Mouse (Mus musculus) ES-Bruce4 (cell line): ENCODE data around the gene Olfr486. TPM values are rescaled to one million over a fixed set of nuclear protein-coding genes. Genes with fewer than 3 reads are reported as not detected.
"Not testable (repeated sequence)": the region's sequence is repeated elsewhere in the genome, so short reads cannot be mapped to it uniquely, and the experiment has no call there.

Experiments used
- H3K27ac ChIP-seq: 2 replicates; pipeline ENCODE4 v1.5.1; 2012; ENCODE audit warnings: low read length, inconsistent platforms; ENCODE audit not compliant: insufficient read depth
- H3K27me3 ChIP-seq: 2 replicates; pipeline ENCODE4 v1.6.1; 2012; ENCODE audit warnings: mild to moderate bottlenecking, low read length, inconsistent platforms; ENCODE audit not compliant: control insufficient read depth, poor library complexity, insufficient read depth, severe bottlenecking
- H3K36me3 ChIP-seq: 2 replicates; pipeline ENCODE4 v1.6.1; 2012; ENCODE audit warnings: inconsistent platforms, mild to moderate bottlenecking, low read length, moderate library complexity; ENCODE audit not compliant: control insufficient read depth, poor library complexity, insufficient read depth, severe bottlenecking
- H3K4me1 ChIP-seq: one replicate; pipeline ENCODE4 v1.8.1; 2011; ENCODE audit warnings: low read length; ENCODE audit not compliant: control insufficient read depth, insufficient read depth
- H3K4me3 ChIP-seq: 2 replicates; pipeline ENCODE4 v1.5.1; 2011; ENCODE audit warnings: low read depth, mild to moderate bottlenecking, low read length
- H3K9ac ChIP-seq: 2 replicates; pipeline ENCODE4 v1.6.1; 2012; ENCODE audit warnings: low read depth, mild to moderate bottlenecking, inconsistent platforms; ENCODE audit not compliant: poor library complexity, severe bottlenecking
- H3K9me3 ChIP-seq: replicated peaks from 2 replicates; pipeline ENCODE4 v1.6.1; 2012; ENCODE audit warnings: mild to moderate bottlenecking, low read length, inconsistent platforms; ENCODE audit not compliant: control insufficient read depth, poor library complexity, insufficient read depth, severe bottlenecking
- CTCF ChIP-seq: IDR thresholded peaks from one replicate; pipeline ENCODE4 v1.8.1; 2011; ENCODE audit warnings: low read depth, low read length
- EP300 ChIP-seq: IDR thresholded peaks from 2 replicates; pipeline ENCODE4 v1.6.1; 2011; ENCODE audit warnings: low read depth, low read length; ENCODE audit not compliant: insufficient read depth
- POLR2A ChIP-seq: IDR thresholded peaks from one replicate; pipeline ENCODE4 v1.8.1; 2011; ENCODE audit warnings: low read length; ENCODE audit not compliant: insufficient read depth
- polyA plus RNA-seq: library from polyadenylated mRNA; stranded (reverse); fragments of >200 nt; gene quantifications from 2 replicates; pipeline ENCODE4 v1.2.4, GENCODE M21; 2011; ENCODE audit warnings: low read depth; ENCODE audit not compliant: missing spikeins, insufficient read depth, insufficient read length

The Olfr486 gene
- polyA plus RNA-seq = not detected in 2 replicates

GRCm38 (mm10) chr7:108172642-108173041 is at the start of gene Olfr486:
TSS of gene Olfr486 (minus strand) at chr7:108172742.
- not testable (repeated sequence) for H3K27ac ChIP-seq, H3K4me3 ChIP-seq, H3K4me1 ChIP-seq, H3K27me3 ChIP-seq, H3K9ac ChIP-seq, H3K36me3 ChIP-seq, H3K9me3 ChIP-seq

- H3K4me1 ChIP-seq, H3K27me3 ChIP-seq, H3K36me3 ChIP-seq: not testable (repeated sequence)
Measured at GRCm38 (mm10) chr7:108214536-108214935, 42.0 kb upstream of the Olfr486 start, which contains the start of gene Olfr487. TSS of gene Olfr487 (minus strand) at chr7:108214636.

DNA sequence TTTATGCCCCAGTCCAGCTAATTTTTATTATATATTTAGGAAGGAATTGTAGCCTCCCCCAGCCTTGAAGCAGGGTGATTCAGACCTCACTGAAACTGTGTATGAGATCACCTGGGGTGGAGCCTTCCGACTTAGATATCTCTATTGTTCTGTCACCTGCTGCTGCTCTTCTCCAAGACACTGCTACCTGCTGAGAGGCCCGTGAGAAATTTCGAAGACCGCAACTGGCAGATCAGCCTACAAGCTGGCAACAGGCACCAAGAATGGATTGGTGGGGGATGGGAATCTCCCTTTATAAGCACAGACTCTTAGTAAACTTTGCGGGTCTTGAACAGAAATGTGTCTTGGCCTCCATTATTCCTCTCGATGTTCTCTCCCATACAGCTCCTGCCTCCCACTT is 24.4 kb upstream of the Olfr486 start:
- no peaks in the 10 kb centered on the region; the same call in 1 of the 2 replicates for H3K9me3 ChIP-seq
- no peak overlapping the region for H3K4me3 ChIP-seq
- H3K27me3 ChIP-seq = no peaks in the 10 kb centered on the region
- no peaks in the 10 kb centered on the region for H3K4me1 ChIP-seq
- H3K36me3 ChIP-seq = no peaks in the 10 kb centered on the region
- H3K9ac ChIP-seq = no peak overlapping the region
- TF ChIP-seq CTCF (no peak), EP300 (peak; percentile 66; the same call in 1 of the 2 replicates), POLR2A (no peak)
- peak overlapping the region; percentile 55 for H3K27ac ChIP-seq

More at GRCm38 (mm10) chr7:108214536-108214935, 42.0 kb upstream of the Olfr486 start, which contains the start of gene Olfr487:
- not testable (repeated sequence) for H3K9ac ChIP-seq, H3K9me3 ChIP-seq, H3K4me3 ChIP-seq, H3K27ac ChIP-seq

DNA sequence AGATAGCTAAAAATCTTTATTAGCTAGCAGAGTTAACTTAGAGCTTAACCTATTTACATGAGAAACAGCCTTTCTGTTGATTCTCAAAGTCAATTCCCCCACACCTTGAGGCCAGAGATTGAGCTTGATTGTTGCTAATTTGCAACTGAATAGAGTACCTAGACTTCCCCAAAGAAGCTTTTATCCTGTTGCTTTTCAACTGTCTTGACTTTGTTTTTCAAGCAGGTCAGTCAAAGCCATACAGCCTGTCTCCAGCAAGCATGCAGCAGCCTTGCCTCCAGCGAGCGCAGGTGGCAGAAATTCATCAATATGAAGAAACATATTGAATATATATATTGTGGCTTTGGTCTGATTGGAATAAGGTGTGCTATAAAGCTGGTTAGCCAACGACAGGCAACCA is 23.8 kb upstream of the Olfr486 start:
- not testable (repeated sequence) for H3K4me1 ChIP-seq, H3K4me3 ChIP-seq, H3K36me3 ChIP-seq, H3K27me3 ChIP-seq, H3K9ac ChIP-seq, H3K9me3 ChIP-seq
- H3K27ac ChIP-seq = peak overlapping the region; percentile 46; the same call in 1 of the 2 replicates
- TF ChIP-seq EP300 = peak; percentile 75

DNA sequence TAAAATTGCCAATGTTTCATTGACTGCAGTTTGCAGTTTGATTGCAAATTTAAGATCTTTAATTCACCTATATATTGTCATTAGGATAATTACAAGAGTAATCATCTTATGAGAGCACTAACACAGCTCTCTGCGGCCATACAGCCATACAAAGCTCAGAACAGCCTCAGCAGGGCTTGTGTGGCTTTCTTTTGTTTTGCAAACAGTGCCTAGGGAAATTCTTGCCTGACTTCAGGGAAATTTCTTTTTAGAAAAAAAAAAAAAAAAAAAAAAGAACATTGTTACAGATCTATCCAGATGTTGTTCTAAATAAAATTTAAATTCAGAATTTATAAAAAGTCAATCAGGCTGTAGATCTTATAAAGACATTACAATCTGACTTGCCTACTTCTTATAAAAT is 20.2 kb upstream of the Olfr486 start:
- H3K36me3 ChIP-seq, H3K27me3 ChIP-seq: not testable (repeated sequence)

DNA sequence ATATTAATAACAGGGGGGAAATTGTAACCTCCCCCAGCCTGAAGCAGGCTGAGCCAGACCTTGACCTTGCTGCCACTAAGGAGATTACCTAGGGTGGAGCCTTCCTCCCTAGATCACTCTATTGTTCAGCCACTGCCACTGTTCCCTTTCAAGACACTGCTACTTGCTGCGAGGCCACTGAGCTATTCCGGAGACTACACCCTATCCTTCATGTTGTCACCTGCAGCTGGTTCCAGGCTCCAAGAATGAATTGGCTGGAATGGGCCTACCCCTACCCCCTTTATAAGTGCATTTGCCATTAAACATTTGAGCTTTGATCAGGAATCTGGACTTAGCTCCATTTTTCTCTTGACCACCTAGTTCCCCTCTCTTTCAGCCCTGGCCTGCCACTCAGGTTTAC is 18.7 kb upstream of the Olfr486 start:
- H3K4me1 ChIP-seq, H3K36me3 ChIP-seq, H3K4me3 ChIP-seq, H3K9ac ChIP-seq, H3K27me3 ChIP-seq: not testable (repeated sequence)
- peaks cover 51% of the 10 kb centered on the region for H3K9me3 ChIP-seq
- H3K27ac ChIP-seq = peak overlapping the region; percentile 96

More for the DNA sequence above, 20.2 kb upstream of the Olfr486 start:
- not testable (repeated sequence) for H3K4me1 ChIP-seq, H3K4me3 ChIP-seq, H3K9ac ChIP-seq, H3K27ac ChIP-seq
- H3K9me3 ChIP-seq = peaks cover 38% of the 10 kb centered on the region

- peak overlapping the region; percentile 40 for H3K27ac ChIP-seq
Measured at GRCm38 (mm10) chr7:108185237-108185636, 12.7 kb upstream of the Olfr486 start.

GRCm38 (mm10) chr7:108184401-108184800 is 11.9 kb upstream of the Olfr486 start:
- not testable (repeated sequence) for H3K27me3 ChIP-seq, H3K4me3 ChIP-seq, H3K4me1 ChIP-seq, H3K36me3 ChIP-seq, H3K9ac ChIP-seq
- H3K9me3 ChIP-seq = peaks cover 32% of the 10 kb centered on the region
- peak overlapping the region; percentile 70; the same call in 1 of the 2 replicates for H3K27ac ChIP-seq

More at GRCm38 (mm10) chr7:108185237-108185636, 12.7 kb upstream of the Olfr486 start:
- peak; percentile 85 for TF ChIP-seq EP300
- peaks cover 40% of the 10 kb centered on the region for H3K9me3 ChIP-seq
- not testable (repeated sequence) for H3K4me3 ChIP-seq, H3K27me3 ChIP-seq, H3K9ac ChIP-seq, H3K4me1 ChIP-seq, H3K36me3 ChIP-seq
